In the genomic region with DNA sequence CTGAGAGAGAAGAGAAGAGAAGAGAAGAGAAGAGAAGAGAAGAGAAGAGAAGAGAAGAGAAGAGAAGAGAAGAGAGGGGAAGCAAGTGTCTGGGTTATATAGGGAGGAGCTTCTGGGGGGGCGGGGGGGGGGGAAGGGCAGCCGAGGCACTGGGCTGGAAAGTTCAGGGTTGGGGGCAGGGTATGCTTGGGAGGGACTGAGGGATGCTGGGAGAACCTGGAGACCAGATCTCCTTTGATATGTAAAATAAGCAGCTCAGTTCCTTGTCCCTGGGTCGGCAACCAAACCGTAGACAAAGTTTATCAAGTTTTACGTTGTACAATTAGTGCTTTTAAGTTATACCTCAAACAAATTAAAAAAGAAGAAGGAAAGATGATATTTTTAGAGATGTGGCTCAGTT, we compare ENCODE assay signal across 5 mouse cellular contexts.
"Had no signal": no experiment of that assay in that cellular context is flagged by ENCODE, and none has a peak within 500 bp of the region (broad histone marks: within the 10 kb centered on the region; RNA-seq: fewer than 3 reads in every experiment).

No protein-coding gene starts in this region.

- H3K4me3 ChIP-seq: limb, embryonic 13.5 days; neural tube, embryonic 12.5 days had no signal

- DNase-seq: thymus, adult 18-20 months; thymus, postnatal 14 days had no signal

- H3K27me3 ChIP-seq: neural tube, embryonic 12.5 days had no signal

- H3K27ac ChIP-seq: limb, embryonic 13.5 days; liver, embryonic 14.5 days; neural tube, embryonic 12.5 days had no signal

- H3K9me3 ChIP-seq: limb, embryonic 13.5 days; neural tube, embryonic 12.5 days had no signal

- H3K36me3 ChIP-seq: limb, embryonic 13.5 days; neural tube, embryonic 12.5 days had no signal

- H3K9ac ChIP-seq: limb, embryonic 13.5 days; liver, embryonic 14.5 days; neural tube, embryonic 12.5 days had no signal
